Mouse (Mus musculus): ENCODE results near the gene Secisbp2.
"Not testable (repeated sequence)": the region's sequence is repeated elsewhere in the genome, so short reads cannot be mapped to it uniquely, and the experiment has no call there.

Secisbp2 gene

GRCm38 (mm10) chr13:51651408-51652064 lies at the start of gene Secisbp2:
Gene Secisbp2, plus strand, starts transcription at chr13:51651697.
- in situ Hi-C loops (cut with MboI) = no loop called here

GRCm38 (mm10) chr13:51602764-51603163 lies 48.7 kb upstream of the Secisbp2 start:
- in situ Hi-C loops (cut with MboI) = no loop called here

- in situ Hi-C loops (cut with MboI) = no loop called here
Measured at GRCm38 (mm10) chr13:51603221-51603893, 48.1 kb upstream of the Secisbp2 start.

GRCm38 (mm10) chr13:51603894-51604244 lies 47.6 kb upstream of the Secisbp2 start:
- in situ Hi-C loops (cut with MboI) = no loop called here

- in situ Hi-C loops (cut with MboI) = no loop called here
Measured at GRCm38 (mm10) chr13:51609231-51609630, 42.3 kb upstream of the Secisbp2 start.

GRCm38 (mm10) chr13:51611060-51611459 lies 40.4 kb upstream of the Secisbp2 start:
- in situ Hi-C loops (cut with MboI) = loop anchor here (10.0 kb wide), 1 partner anchor 656 kb away; no protein-coding TSS in a partner anchor

GRCm38 (mm10) chr13:51611500-51611899 lies 40.0 kb upstream of the Secisbp2 start:
- in situ Hi-C loops (cut with MboI) = loop anchor here (10.0 kb wide), 1 partner anchor 657 kb away; no protein-coding TSS in a partner anchor

- in situ Hi-C loops (cut with MboI) = loop anchor here (10.0 kb wide), 1 partner anchor 661 kb away; no protein-coding TSS in a partner anchor
Measured at GRCm38 (mm10) chr13:51615815-51616214, 35.7 kb upstream of the Secisbp2 start.

GRCm38 (mm10) chr13:51616417-51617044 lies 35.0 kb upstream of the Secisbp2 start:
- in situ Hi-C loops (cut with MboI) = loop anchor here (10.0 kb wide), 1 partner anchor 662 kb away; no protein-coding TSS in a partner anchor

- in situ Hi-C loops (cut with MboI) = loop anchor here (10.0 kb wide), 1 partner anchor 663 kb away; no protein-coding TSS in a partner anchor
Measured at GRCm38 (mm10) chr13:51617306-51617705, 34.2 kb upstream of the Secisbp2 start.

GRCm38 (mm10) chr13:51617861-51618260 lies 33.6 kb upstream of the Secisbp2 start:
- in situ Hi-C loops (cut with MboI) = loop anchor here (10.0 kb wide), 1 partner anchor 663 kb away; no protein-coding TSS in a partner anchor

- in situ Hi-C loops (cut with MboI) = loop anchor here (10.0 kb wide), 1 partner anchor 664 kb away; no protein-coding TSS in a partner anchor
Measured at GRCm38 (mm10) chr13:51618602-51619001, 32.9 kb upstream of the Secisbp2 start.

- in situ Hi-C loops (cut with MboI) = no loop called here
Measured at GRCm38 (mm10) chr13:51622626-51623025, 28.9 kb upstream of the Secisbp2 start.

GRCm38 (mm10) chr13:51623678-51624077 lies 27.8 kb upstream of the Secisbp2 start:
- in situ Hi-C loops (cut with MboI) = no loop called here

GRCm38 (mm10) chr13:51628273-51628848 lies 23.1 kb upstream of the Secisbp2 start:
- in situ Hi-C loops (cut with MboI) = no loop called here

- in situ Hi-C loops (cut with MboI) = no loop called here
Measured at GRCm38 (mm10) chr13:51631354-51631992, 20.0 kb upstream of the Secisbp2 start.

- in situ Hi-C loops (cut with MboI) = no loop called here
Measured at GRCm38 (mm10) chr13:51632560-51633218, 18.8 kb upstream of the Secisbp2 start.

GRCm38 (mm10) chr13:51635384-51635783 lies 16.1 kb upstream of the Secisbp2 start:
- in situ Hi-C loops (cut with MboI) = not testable (repeated sequence)

GRCm38 (mm10) chr13:51638958-51639357 lies 12.5 kb upstream of the Secisbp2 start:
- in situ Hi-C loops (cut with MboI) = no loop called here

- in situ Hi-C loops (cut with MboI) = no loop called here
Measured at GRCm38 (mm10) chr13:51641424-51641823, 10.1 kb upstream of the Secisbp2 start.

- in situ Hi-C loops (cut with MboI) = no loop called here
Measured at GRCm38 (mm10) chr13:51642171-51642778, 9.2 kb upstream of the Secisbp2 start.

Measured in mature B cell (primary cell).